Mouse (Mus musculus) A20 (cell line): Measurements from ENCODE around the gene Scamp2.

Experiments
- DNase-seq: peaks from one replicate; pipeline ENCODE4 v3.0.0-alpha.2; 2011; ENCODE audit warnings: low read depth, low spot score

The Scamp2 gene

DNA sequence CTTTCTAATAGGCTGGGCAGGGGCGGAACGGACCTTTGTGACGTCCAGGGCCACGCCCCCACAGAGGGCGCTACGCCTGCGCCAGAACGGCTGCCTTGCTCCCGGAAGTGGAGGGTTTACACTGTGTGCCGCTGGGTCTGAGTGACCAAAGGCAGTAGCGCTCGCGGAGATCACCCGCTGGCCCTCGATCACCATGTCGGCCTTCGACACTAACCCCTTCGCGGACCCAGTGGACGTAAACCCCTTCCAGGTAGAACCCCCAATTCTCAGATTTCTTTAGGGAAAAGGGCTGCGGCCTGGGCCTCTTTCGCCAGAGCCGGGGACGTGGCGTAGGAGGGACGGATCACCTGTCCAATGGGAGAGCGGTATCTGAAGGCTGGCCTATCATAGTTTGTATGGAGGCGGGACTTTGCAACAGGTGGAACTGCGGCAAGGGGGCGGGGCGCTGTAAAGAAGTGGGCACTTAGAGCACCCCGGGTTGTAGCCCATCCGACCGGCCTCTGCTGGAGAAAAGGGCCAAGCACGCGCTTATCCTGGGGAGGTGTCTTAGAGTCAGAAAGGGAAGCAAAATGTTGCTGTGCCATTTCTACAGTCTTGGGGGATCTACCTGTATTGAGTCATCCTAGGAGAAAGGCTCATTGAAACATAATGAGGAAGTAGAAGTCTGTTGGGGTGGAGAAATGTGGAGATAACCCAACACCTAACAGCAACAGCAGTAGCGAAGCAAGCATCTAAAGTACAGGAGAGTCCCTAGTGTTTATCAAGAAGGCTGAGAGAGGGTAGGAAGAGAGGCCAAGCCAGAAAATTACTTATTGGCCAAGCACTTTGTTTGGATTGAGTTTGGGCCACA, at the start of gene Scamp2:
Gene Scamp2 (plus strand): TSS at position 83 of the 850 bp plus-strand sequence.
- peak; percentile 99 for DNase-seq

DNA sequence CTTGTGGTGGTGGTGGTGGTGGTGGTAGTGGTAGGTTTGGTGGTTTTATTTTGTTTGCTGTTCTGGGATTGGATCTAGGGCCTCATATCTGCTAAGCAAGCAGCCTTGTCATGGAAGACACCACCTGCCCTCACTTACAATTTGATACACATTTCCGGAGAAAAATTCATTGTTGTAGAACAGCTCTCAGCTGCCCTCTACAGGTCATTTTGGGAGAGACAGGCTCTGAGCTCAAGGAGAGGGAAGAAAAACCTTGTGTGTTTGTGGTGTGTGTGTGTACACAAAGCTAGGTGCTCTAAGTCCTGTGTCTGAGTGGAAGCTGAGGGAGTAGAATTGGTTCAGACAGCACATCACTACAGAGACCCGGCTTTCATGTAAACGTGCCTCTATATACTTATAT, 43.6 kb upstream of the Scamp2 start:
- DNase-seq: peak; percentile 79

- DNase-seq: peak; percentile 49
These were observed 40.2 kb upstream of the Scamp2 start for GRCm38 (mm10) chr9:57520375-57521055.

DNA sequence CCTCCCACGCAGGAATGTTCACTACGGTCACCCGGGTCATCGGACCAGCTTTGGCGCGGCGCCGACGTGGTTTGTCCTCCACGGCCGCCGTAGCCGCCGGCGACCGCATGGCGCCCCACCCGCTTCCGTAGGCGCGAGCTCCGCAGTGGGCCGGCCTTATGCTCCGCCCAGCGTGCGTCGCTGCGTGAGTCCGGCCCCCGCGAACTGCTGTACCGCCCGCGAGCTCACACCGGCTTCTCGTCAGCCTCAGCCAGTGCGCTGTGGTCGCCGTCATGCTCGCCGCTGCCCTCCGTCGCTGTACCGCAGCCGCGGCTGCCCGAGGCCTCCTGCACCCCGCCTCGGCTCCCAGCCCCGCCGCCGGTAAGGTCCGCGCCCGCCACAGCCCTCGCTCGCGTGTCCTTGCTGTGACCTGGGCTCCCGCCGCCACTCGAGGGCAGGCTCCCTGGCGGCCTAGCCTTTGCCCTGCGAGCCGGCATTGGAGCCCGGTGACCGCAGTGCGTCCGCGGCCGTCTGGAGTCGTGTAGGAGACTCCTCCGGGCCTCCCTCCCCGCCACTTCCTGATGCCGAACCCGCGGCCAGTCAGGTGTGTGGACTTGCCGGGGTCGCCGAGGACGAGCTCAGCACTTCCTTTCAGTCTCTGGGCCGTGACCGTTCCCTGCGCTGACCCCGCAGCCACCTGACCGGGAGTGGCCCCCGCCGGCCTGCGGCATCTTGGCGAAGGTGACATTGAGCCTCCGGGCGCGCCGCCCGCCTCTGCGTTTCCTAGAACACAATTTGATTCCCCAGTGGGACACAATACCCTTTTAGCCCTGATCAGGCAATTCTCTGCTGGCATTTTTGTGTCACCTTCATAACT, 39.5 kb upstream of the Scamp2 start, which contains the start of gene Cox5a:
Gene Cox5a (plus strand): TSS at position 219 of the 856 bp plus-strand sequence.
- DNase-seq: peak; percentile 94

DNA sequence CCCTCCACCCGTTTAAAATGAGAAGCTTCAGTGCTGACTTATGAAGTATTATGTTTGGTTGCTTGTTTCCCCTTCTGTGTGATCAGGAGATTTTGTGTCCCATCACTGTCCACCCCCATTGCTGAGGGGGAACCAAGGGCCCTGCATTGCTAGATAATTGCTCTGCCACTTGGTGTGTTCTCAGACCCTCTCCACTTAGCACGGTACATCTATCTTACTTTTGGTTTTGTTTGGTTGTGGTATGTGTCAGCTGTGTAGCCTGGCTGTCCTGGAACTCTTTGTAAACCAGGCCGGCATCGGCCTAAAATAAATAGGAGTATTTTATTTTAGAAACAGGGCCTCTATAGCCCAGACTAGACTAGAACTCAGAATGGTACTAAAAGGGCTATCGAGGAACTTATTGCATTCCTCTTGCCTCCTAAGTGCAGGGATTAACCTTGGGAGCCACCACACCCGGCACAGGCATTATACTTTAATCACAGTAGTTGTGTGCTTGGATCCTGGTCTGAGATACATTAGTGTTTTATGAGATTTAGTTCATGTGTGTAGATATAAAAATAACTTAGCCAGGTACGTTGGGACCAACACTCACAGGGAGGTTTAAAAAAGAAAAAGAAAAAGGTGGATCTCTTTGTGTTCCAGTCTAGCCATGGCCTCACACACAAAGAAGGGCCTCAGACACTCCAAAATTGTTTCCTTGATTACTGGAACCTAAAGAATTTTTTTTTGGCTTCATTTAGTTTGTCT, 38.5 kb upstream of the Scamp2 start:
- peak; percentile 54 for DNase-seq

DNA sequence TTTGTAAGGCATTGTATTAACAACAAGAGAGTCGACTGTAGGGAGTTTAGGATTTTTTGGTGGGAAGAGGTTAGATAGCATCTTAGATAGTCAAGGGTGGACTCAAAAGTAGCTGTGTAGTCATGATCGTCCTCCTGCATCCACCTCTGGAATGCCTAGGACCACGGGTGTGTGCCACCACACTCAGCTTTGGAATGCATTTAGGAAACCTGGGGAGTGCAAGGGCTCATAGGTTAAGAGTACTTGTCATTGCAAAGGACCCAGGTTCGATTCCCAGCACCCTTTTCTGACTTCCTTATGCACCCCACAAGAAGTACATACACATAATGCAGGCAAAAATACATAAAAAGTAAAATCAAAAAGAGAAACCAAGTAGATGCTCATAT, 37.9 kb upstream of the Scamp2 start:
- peak; percentile 41 for DNase-seq

GRCm38 (mm10) chr9:57523754-57524153, 37.0 kb upstream of the Scamp2 start:
- peak; percentile 78 for DNase-seq

DNA sequence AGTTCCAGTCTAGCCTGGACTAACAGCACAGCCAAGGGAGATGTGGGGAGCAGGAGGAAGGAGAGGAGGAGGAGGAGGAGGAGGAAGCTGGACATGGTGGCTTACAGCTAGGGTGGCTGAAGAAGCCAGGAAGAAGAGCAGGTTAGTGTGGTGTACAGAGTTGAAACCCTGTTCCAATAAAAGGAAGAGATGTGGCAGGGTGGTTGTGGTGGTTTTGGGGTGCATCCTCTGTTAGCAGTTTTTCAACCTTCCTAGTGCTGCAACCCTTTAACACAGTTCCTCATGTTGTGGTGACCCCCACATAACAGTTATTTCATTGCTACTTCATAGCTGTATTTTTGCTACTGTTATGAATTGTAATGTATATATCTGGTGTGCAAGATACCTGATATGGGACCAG, 36.3 kb upstream of the Scamp2 start:
- no peak for DNase-seq

DNA sequence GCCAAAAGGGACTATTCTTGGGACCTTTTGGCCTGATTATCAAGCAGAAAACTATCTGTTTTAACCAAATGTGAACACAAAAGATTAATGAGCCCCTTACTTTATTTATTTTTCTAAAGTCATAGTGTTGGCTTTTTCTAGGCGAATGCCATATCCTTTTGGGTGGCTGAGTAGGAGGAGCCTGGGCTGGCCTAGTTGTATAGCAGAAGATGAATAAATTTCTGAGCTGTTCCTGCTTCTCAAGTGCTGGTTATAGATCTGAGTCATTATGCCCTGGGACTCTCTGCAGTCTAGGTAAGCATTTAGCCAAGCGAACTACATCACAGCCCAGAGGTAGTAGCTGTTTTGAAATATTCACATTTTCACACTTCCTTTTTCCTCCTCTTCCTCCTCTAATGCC, 35.2 kb upstream of the Scamp2 start:
- DNase-seq: no peak

GRCm38 (mm10) chr9:57526435-57526834, 34.3 kb upstream of the Scamp2 start:
- DNase-seq: no peak

DNA sequence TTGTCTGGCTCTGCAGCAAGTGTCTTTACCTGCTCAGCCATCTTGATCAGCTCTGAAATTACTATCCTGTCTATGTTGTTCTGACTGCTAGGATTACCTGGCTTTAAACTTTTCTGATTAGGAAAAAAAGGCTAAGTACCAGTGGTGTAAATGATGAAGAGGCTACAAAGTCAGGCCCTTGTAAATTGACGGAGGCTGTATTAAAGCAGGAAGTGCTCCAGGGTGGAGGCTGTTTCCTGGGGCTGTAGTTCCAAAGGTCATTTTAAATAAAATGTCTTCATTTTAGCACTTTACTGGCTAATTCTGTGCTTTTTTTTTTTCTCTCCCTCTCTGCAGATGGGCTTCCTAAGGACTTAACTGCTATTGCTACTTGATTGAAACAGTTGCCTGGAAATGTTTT, 28.8 kb upstream of the Scamp2 start:
- no peak for DNase-seq

GRCm38 (mm10) chr9:57536362-57536761, 24.4 kb upstream of the Scamp2 start:
- DNase-seq: no peak

GRCm38 (mm10) chr9:57537044-57537727, 23.6 kb upstream of the Scamp2 start, which contains the start of gene Fam219b:
TSS of gene Fam219b (plus strand) at chr9:57537528.
- peak; percentile 92 for DNase-seq

DNA sequence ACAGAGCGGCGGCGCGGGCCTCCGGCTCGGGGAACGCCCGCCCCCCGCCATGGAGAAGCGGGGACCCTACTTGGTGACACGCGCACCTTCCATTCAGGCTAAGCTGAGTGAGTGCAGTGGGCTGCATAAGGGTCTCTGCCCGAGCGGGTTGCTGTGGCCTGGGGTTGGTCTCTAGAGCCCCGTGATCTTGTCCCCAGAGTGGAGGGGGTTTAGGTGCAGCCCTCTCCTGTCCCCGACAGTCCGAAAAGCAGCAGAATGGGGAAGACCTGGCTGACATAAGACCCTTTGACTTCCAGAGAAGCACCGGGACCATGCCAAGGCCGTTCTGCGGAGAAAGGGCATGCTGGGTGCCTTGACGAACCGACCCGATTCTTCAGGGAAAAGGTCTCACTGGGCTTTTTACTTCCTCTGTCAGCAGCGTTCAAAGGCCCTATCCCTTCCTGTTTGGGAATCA, 23.0 kb upstream of the Scamp2 start:
- no peak for DNase-seq

- no peak for DNase-seq
These were observed 21.2 kb upstream of the Scamp2 start for GRCm38 (mm10) chr9:57539550-57539949.

- peak; percentile 64 for DNase-seq
These were observed 19.4 kb upstream of the Scamp2 start for GRCm38 (mm10) chr9:57541312-57541711.

- DNase-seq: no peak
These were observed 16.8 kb upstream of the Scamp2 start for GRCm38 (mm10) chr9:57543951-57544350.

- DNase-seq: no peak
These were observed 13.5 kb upstream of the Scamp2 start for GRCm38 (mm10) chr9:57547287-57547686.

GRCm38 (mm10) chr9:57547869-57548268, 12.9 kb upstream of the Scamp2 start:
- DNase-seq: no peak

DNA sequence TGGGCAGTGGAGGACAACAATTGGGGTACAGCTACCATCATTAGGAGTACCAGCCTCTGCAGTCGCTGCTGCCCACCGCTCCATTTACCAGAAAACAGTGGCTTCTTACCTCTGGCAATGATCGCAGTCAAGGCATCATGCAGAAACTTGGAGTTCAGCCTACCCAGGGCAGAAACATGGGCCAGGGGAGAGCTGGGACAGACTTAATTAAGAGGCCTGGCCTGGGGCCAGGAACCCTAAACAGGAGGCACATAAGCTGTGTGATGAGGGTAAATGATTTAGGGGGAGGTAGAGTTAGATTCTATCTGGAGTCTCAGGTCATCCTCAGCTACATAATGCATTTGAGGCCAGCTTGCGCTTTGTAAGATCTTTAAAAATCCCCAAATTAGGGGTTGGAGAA, 11.6 kb upstream of the Scamp2 start:
- DNase-seq: no peak
